Mouse (Mus musculus) liver, embryonic 16.5 days (tissue): Measurements from ENCODE around the gene Cops2. TPM values are rescaled to one million over a fixed set of nuclear protein-coding genes. Genes with fewer than 3 reads are reported as not detected.

Source experiments
- ATAC-seq: fragments of 200-750 bp; cut with Nextera tagmentation; 2 replicates; pipeline ENCODE4 v1.8.0; 2017; ENCODE audit warnings: low read depth, mild to moderate bottlenecking, moderate number of reproducible peaks, moderate library complexity
- H3K27ac ChIP-seq: fragments of 300-500 bp; sonication (generic); 2 replicates; pipeline ENCODE4 v1.5.1; 2014; ENCODE audit warnings: mild to moderate bottlenecking, low read length
- H3K27me3 ChIP-seq: fragments of 300-500 bp; sonication (generic); 2 replicates; pipeline ENCODE4 v1.6.1; 2014; ENCODE audit warnings: low read depth, low read length, mixed read lengths; ENCODE audit not compliant: control insufficient read depth, insufficient read depth
- H3K36me3 ChIP-seq: fragments of 300-500 bp; sonication (generic); 2 replicates; pipeline ENCODE4 v1.6.1; 2014; ENCODE audit warnings: mild to moderate bottlenecking; ENCODE audit not compliant: control insufficient read depth, insufficient read depth
- H3K4me1 ChIP-seq: fragments of 300-500 bp; sonication (generic); 2 replicates; pipeline ENCODE4 v1.6.1; 2014; ENCODE audit warnings: low read depth, low read length, mixed read lengths; ENCODE audit not compliant: control insufficient read depth
- H3K4me2 ChIP-seq: fragments of 300-500 bp; sonication (generic); 2 replicates; pipeline ENCODE4 v1.6.1; 2014; ENCODE audit warnings: low read depth, low read length, mixed read lengths
- H3K4me3 ChIP-seq: fragments of 300-500 bp; sonication (generic); 2 replicates; pipeline ENCODE4 v1.5.1; 2014; ENCODE audit warnings: low read depth, mild to moderate bottlenecking, low read length
- H3K9ac ChIP-seq: fragments of 300-500 bp; sonication (generic); 2 replicates; pipeline ENCODE4 v1.6.1; 2014; ENCODE audit warnings: low read depth, low read length
- H3K9me3 ChIP-seq: fragments of 300-500 bp; sonication (generic); replicated peaks from 2 replicates; pipeline ENCODE4 v1.6.1; 2016; ENCODE audit warnings: low read length; ENCODE audit not compliant: control insufficient read depth
- WGBS: fragments of 180-500 bp; shearing (Covaris S2); extraction: QIAGEN DNeasy Blood & Tissue Kit; methylation state at CpG from one replicate; pipeline ENCODE4 v1.1.7; 2014; ENCODE audit not compliant: insufficient replicate concordance; 5-methylcytosine and 5-hydroxymethylcytosine counted together
- polyA plus RNA-seq: library from polyadenylated mRNA; unstranded; fragments of >200 nt; fragmentation: Nextera tagmentation; extraction: Ambion mirVana; gene quantifications from 2 replicates; pipeline ENCODE4 v1.2.1, GENCODE M21; 2015

The Cops2 gene
- polyA plus RNA-seq, 1 experiment from 2014 or later, result 35.6 TPM

- H3K4me3 ChIP-seq, result no peak overlapping the region
- ATAC-seq, result no peak
- H3K36me3 ChIP-seq, result no peaks in the 10 kb centered on the region
- H3K27me3 ChIP-seq, result no peaks in the 10 kb centered on the region
- no peak overlapping the region for H3K9ac ChIP-seq
- 68% methylated on average over 4 of the region's 4 CpGs for WGBS
- no peak overlapping the region for H3K27ac ChIP-seq
- H3K4me1 ChIP-seq, result no peaks in the 10 kb centered on the region
- no peak overlapping the region for H3K4me2 ChIP-seq
- H3K9me3 ChIP-seq, result no peaks in the 10 kb centered on the region
These were observed 27.1 kb upstream of the Cops2 start for GRCm38 (mm10) chr2:125885891-125886576.

GRCm38 (mm10) chr2:125870159-125870558 lies 11.2 kb upstream of the Cops2 start:
- Histone ChIP-seq H3K27me3 (no peaks in the 10 kb centered on the region), H3K4me2 (no peak overlapping the region), H3K4me3 (no peak overlapping the region), H3K9me3 (no peaks in the 10 kb centered on the region), H3K9ac (no peak overlapping the region), H3K36me3 (no peaks in the 10 kb centered on the region), H3K27ac (no peak overlapping the region), H3K4me1 (peaks cover 18% of the 10 kb centered on the region)
- WGBS, result 71% methylated on average over 3 of the region's 3 CpGs
- ATAC-seq, result no peak

- WGBS, result 64% methylated on average over 3 of the region's 3 CpGs
- no peaks in the 10 kb centered on the region for H3K9me3 ChIP-seq
- ATAC-seq, result no peak
- H3K4me3 ChIP-seq, result no peak overlapping the region
- H3K27ac ChIP-seq, result no peak overlapping the region
- H3K4me2 ChIP-seq, result no peak overlapping the region
- H3K27me3 ChIP-seq, result no peaks in the 10 kb centered on the region
- no peak overlapping the region for H3K9ac ChIP-seq
- no peaks in the 10 kb centered on the region for H3K36me3 ChIP-seq
- peaks cover 34% of the 10 kb centered on the region for H3K4me1 ChIP-seq
These were observed 9.4 kb upstream of the Cops2 start for GRCm38 (mm10) chr2:125868301-125868700.

DNA sequence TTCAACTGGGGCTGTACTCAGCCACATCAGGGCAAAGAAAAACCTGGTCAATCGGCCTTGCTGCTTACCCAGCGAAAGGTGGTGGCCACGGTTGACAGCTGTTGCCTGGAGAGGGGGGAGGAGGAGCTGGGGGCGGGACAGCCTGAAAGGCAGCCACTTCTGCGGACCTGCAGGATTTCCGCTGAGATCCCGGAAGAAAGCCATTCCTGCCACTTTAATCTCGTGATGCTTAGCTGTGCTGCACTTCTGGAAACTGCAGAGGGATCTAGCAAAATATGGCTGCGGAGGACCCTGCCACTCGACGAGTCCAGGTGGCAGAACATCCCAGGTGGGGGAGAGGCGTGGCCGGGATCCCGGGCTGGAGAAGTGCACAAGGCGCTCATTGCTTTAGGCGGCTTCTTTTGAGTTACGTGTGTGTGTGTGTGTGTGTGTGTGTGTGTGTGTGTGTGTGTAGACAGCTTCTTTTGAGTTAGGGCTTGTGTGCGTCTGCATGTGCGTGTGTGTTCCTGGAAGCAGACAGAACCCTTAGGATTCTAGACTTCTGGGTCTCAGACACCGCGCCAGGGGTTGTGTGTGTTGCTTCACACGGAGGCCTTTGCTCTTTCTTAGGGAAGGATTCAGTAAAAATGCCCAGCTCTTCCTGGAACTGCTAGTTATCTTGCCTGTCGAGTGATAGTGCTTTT lies 7.3 kb upstream of the Cops2 start:
- 3% methylated on average over 23 of the region's 23 CpGs for WGBS

GRCm38 (mm10) chr2:125865585-125865984 lies 6.6 kb upstream of the Cops2 start:
- peaks cover 36% of the 10 kb centered on the region for H3K4me1 ChIP-seq
- peak overlapping the region; percentile 68; the same call in 1 of the 2 replicates for H3K9ac ChIP-seq
- ATAC-seq, result no peak
- no peaks in the 10 kb centered on the region for H3K27me3 ChIP-seq
- no peak overlapping the region for H3K27ac ChIP-seq
- peak overlapping the region; percentile 85 for H3K4me2 ChIP-seq
- H3K36me3 ChIP-seq, result no peaks in the 10 kb centered on the region
- H3K4me3 ChIP-seq, result no peak overlapping the region; the same call in 1 of the 2 replicates
- H3K9me3 ChIP-seq, result no peaks in the 10 kb centered on the region

More for the DNA sequence above, 7.3 kb upstream of the Cops2 start:
- Histone ChIP-seq H3K4me3 (peak overlapping the region; percentile 71), H3K9me3 (no peaks in the 10 kb centered on the region), H3K4me1 (peaks cover 36% of the 10 kb centered on the region), H3K36me3 (no peaks in the 10 kb centered on the region), H3K4me2 (peak overlapping the region; percentile 85), H3K27ac (no peak overlapping the region), H3K27me3 (no peaks in the 10 kb centered on the region), H3K9ac (peak overlapping the region; percentile 68)
- ATAC-seq, result peak; percentile 65

DNA sequence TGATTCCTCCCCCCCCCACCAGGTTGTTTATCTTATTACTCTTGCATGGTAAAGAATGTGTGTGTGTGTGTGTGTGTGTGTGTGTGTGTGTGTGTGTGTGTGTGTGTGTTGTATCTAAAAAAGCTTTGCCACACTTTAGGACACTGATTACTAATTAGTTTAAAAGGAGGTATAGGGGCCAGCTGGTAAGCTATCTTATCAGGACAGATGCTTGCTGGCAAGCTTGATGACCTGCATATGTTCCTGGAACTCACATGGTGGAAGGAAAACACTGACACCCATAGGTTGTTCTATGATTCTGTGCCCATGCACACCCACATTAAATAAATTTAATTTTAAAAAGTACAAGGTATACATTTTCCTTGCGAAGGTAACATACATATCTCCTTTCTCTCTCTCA lies 5.6 kb upstream of the Cops2 start:
- ATAC-seq, result peak; percentile 85
- no peak overlapping the region for H3K4me3 ChIP-seq
- 53% methylated on average over 1 of the region's 1 CpGs for WGBS
- peak overlapping the region; percentile 34; the same call in 1 of the 2 replicates for H3K4me2 ChIP-seq
- H3K27ac ChIP-seq, result peak overlapping the region; percentile 67
- H3K27me3 ChIP-seq, result no peaks in the 10 kb centered on the region
- H3K36me3 ChIP-seq, result no peaks in the 10 kb centered on the region
- H3K9ac ChIP-seq, result no peak overlapping the region
- peaks cover 38% of the 10 kb centered on the region for H3K4me1 ChIP-seq
- no peaks in the 10 kb centered on the region for H3K9me3 ChIP-seq

DNA sequence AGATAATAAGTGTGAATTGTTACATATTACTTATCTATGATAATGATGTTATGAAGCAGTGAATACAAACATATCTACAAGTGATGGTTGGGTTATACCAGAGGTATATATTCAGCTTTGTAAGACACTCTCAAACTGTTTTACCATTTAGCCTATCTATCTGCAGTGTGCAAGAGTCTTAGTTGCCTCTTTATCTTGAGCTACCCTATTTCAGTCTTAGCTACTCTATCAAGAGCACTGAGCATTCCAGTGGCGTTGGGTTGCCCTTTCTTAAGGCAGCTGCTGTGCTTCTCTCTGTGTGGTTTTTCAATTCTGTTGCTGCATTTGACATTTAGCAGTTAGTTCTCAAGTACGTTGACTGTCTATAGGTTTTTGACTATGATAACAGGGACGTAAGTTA lies 4.9 kb upstream of the Cops2 start:
- Histone ChIP-seq H3K27me3 (no peaks in the 10 kb centered on the region), H3K27ac (peak overlapping the region; percentile 67), H3K9ac (no peak overlapping the region), H3K4me3 (no peak overlapping the region), H3K9me3 (no peaks in the 10 kb centered on the region), H3K4me1 (peaks cover 38% of the 10 kb centered on the region), H3K4me2 (peak overlapping the region; percentile 34), H3K36me3 (no peaks in the 10 kb centered on the region)
- ATAC-seq, result peak; percentile 14; the same call in 1 of the 2 replicates
- 35% methylated on average over 3 of the region's 3 CpGs for WGBS

- ATAC-seq, result no peak
- peak overlapping the region; percentile 100; the same call in 1 of the 2 replicates for H3K9ac ChIP-seq
- 33% methylated on average over 3 of the region's 3 CpGs for WGBS
These were observed 1.2 kb downstream of the Cops2 start for GRCm38 (mm10) chr2:125857707-125858106.

GRCm38 (mm10) chr2:125851237-125851636 lies 7.7 kb downstream of the Cops2 start:
- Histone ChIP-seq H3K27me3 (no peaks in the 10 kb centered on the region), H3K4me3 (no peak overlapping the region), H3K4me1 (peaks cover 14% of the 10 kb centered on the region), H3K27ac (peak overlapping the region; percentile 55; the same call in 1 of the 2 replicates), H3K9me3 (no peaks in the 10 kb centered on the region), H3K9ac (no peak overlapping the region), H3K36me3 (peaks cover 12% of the 10 kb centered on the region), H3K4me2 (peak overlapping the region; percentile 11; the same call in 1 of the 2 replicates)
- peak; percentile 91 for ATAC-seq
- WGBS, result 28% methylated on average over 2 of the region's 2 CpGs

More at GRCm38 (mm10) chr2:125857707-125858106, 1.2 kb downstream of the Cops2 start:
- H3K4me2 ChIP-seq, result peak overlapping the region; percentile 68
- no peaks in the 10 kb centered on the region for H3K9me3 ChIP-seq
- peak overlapping the region; percentile 100 for H3K4me3 ChIP-seq
- no peaks in the 10 kb centered on the region for H3K27me3 ChIP-seq
- no peak overlapping the region for H3K27ac ChIP-seq
- peaks cover 11% of the 10 kb centered on the region for H3K4me1 ChIP-seq
- no peaks in the 10 kb centered on the region for H3K36me3 ChIP-seq
